Mouse (Mus musculus) heart, embryonic 14.5 days (tissue): ENCODE measurements at regions not wholly inside any gene's neighbourhood (a gene's known extent, or its start where the extent isn't known, plus 50 kb on each side); places are given as distances from the start of the nearest gene placed in this dataset.
"Not testable (repeated sequence)": the region's sequence is repeated elsewhere in the genome, so short reads cannot be mapped to it uniquely, and the experiment has no call there.

Experiments used
- ATAC-seq: fragments of 200-750 bp; cut with Nextera tagmentation; 2 replicates; pipeline ENCODE4 v1.8.0; 2017; ENCODE audit warnings: low read depth, moderate TSS enrichment; ENCODE audit not compliant: insufficient number of reproducible peaks, insufficient read depth, low FRiP score
- H3K27ac ChIP-seq, 2 experiments: fragments of 200-500 bp in 1 of 2; fragments of 300-500 bp in 1 of 2; sonication (generic) in 1 of 2; replicated peaks in 1 of 2; 2 replicates each; pipeline ENCODE4 v1.5.1; 2012 to 2014; ENCODE audit warnings: low read depth in 2 of 2, low read length in 2 of 2, control low read depth in 1 of 2, mild to moderate bottlenecking in 1 of 2, mixed read lengths in 1 of 2; ENCODE audit not compliant: control insufficient read depth in 1 of 2, insufficient read depth in 1 of 2
- H3K27me3 ChIP-seq: fragments of 300-500 bp; sonication (generic); 2 replicates; pipeline ENCODE4 v1.6.1; 2014; ENCODE audit warnings: mild to moderate bottlenecking, low read length, control low read depth; ENCODE audit not compliant: control insufficient read depth, insufficient read depth
- H3K36me3 ChIP-seq: fragments of 300-500 bp; sonication (generic); 2 replicates; pipeline ENCODE4 v1.6.1; 2014; ENCODE audit warnings: mild to moderate bottlenecking, control low read depth, low read length, mixed read lengths; ENCODE audit not compliant: control insufficient read depth, insufficient read depth
- H3K4me1 ChIP-seq, 2 experiments: fragments of 200-500 bp in 1 of 2; fragments of 300-500 bp in 1 of 2; sonication (generic) in 1 of 2; 2 replicates each; pipeline ENCODE4 v1.6.1; 2012 to 2014; ENCODE audit warnings: low read length in 2 of 2, control low read depth in 1 of 2, mixed read lengths in 1 of 2; ENCODE audit not compliant: control insufficient read depth in 2 of 2, insufficient read depth in 2 of 2
- H3K4me2 ChIP-seq: fragments of 300-500 bp; sonication (generic); 2 replicates; pipeline ENCODE4 v1.6.1; 2014; ENCODE audit warnings: mild to moderate bottlenecking, low read length
- H3K4me3 ChIP-seq, 2 experiments: fragments of 200-500 bp in 1 of 2; fragments of 300-500 bp in 1 of 2; sonication (generic) in 1 of 2; 2 replicates each; pipeline ENCODE4 v1.5.1; 2012 to 2014; ENCODE audit warnings: low read length in 2 of 2, mild to moderate bottlenecking in 2 of 2, control low read depth in 1 of 2, low read depth in 1 of 2, moderate library complexity in 1 of 2; ENCODE audit not compliant: control insufficient read depth in 1 of 2, insufficient read depth in 1 of 2
- H3K9ac ChIP-seq: fragments of 300-500 bp; sonication (generic); 2 replicates; pipeline ENCODE4 v1.6.1; 2014; ENCODE audit warnings: mild to moderate bottlenecking, low read length
- H3K9me3 ChIP-seq: fragments of 300-500 bp; sonication (generic); 2 replicates; pipeline ENCODE4 v1.6.1; 2016; ENCODE audit warnings: low read length, control low read depth; ENCODE audit not compliant: control insufficient read depth
- WGBS: fragments of 180-500 bp; shearing (Covaris S2); extraction: QIAGEN DNeasy Blood & Tissue Kit; methylation state at CpG from one replicate; pipeline ENCODE4 v1.1.7; 2014; 5-methylcytosine and 5-hydroxymethylcytosine counted together

GRCm38 (mm10) chr9:30597691-30598090 is 170.8 kb downstream of the Snx19 start:
- Histone ChIP-seq H3K27me3 (no peaks in the 10 kb centered on the region), H3K4me2 (no peak overlapping the region), H3K36me3 (no peaks in the 10 kb centered on the region), H3K4me1 (no peaks in the 10 kb centered on the region), H3K9me3 (0 out of 2 replicates have a peak, but pooled peaks cover 3% of the 10 kb centered on the region), H3K4me3 (no peak overlapping the region), H3K27ac (no peak overlapping the region), H3K9ac (no peak overlapping the region)
- 58% methylated on average over 4 of the region's 4 CpGs for WGBS
- no peak for ATAC-seq

GRCm38 (mm10) chr9:30597092-30597491 is 170.2 kb downstream of the Snx19 start:
- not testable (repeated sequence) for H3K27ac ChIP-seq, H3K4me1 ChIP-seq, H3K4me2 ChIP-seq, H3K9me3 ChIP-seq, ATAC-seq, H3K27me3 ChIP-seq, H3K9ac ChIP-seq, H3K36me3 ChIP-seq, H3K4me3 ChIP-seq
- 82% methylated on average over 6 of the region's 6 CpGs for WGBS

- Histone ChIP-seq H3K27me3 (no peaks in the 10 kb centered on the region), H3K4me2 (no peak overlapping the region), H3K36me3 (no peaks in the 10 kb centered on the region), H3K9me3 (0 out of 2 replicates have a peak, but pooled peaks cover 3% of the 10 kb centered on the region), H3K4me1 (no peaks in the 10 kb centered on the region), H3K4me3 (no peak overlapping the region), H3K27ac (no peak overlapping the region), H3K9ac (no peak overlapping the region)
- ATAC-seq, result no peak
- WGBS, result 80% methylated on average over 2 of the region's 2 CpGs
Measured at GRCm38 (mm10) chr9:30592601-30593000, 165.7 kb downstream of the Snx19 start.

- Histone ChIP-seq H3K27me3 (no peaks in the 10 kb centered on the region), H3K27ac (no peak overlapping the region), H3K36me3 (no peaks in the 10 kb centered on the region), H3K4me1 (no peaks in the 10 kb centered on the region), H3K4me2 (no peak overlapping the region), H3K9me3 (no peaks in the 10 kb centered on the region), H3K9ac (no peak overlapping the region), H3K4me3 (no peak overlapping the region)
- 88% methylated on average over 5 of the region's 5 CpGs for WGBS
- no peak for ATAC-seq
Measured at GRCm38 (mm10) chr9:30591246-30591645, 164.3 kb downstream of the Snx19 start.

GRCm38 (mm10) chr9:30590661-30591179 is 163.8 kb downstream of the Snx19 start:
- no peaks in the 10 kb centered on the region for H3K4me1 ChIP-seq
- 61% methylated on average over 6 of the region's 6 CpGs for WGBS
- H3K4me2 ChIP-seq, result no peak overlapping the region
- H3K27ac ChIP-seq, result no peak overlapping the region
- ATAC-seq, result no peak
- no peaks in the 10 kb centered on the region for H3K9me3 ChIP-seq
- no peak overlapping the region for H3K9ac ChIP-seq
- H3K36me3 ChIP-seq, result no peaks in the 10 kb centered on the region
- no peak overlapping the region for H3K4me3 ChIP-seq
- H3K27me3 ChIP-seq, result no peaks in the 10 kb centered on the region

GRCm38 (mm10) chr9:30581271-30581821 is 154.4 kb downstream of the Snx19 start:
- Histone ChIP-seq H3K4me1 (peaks cover 4 to 13% of the 10 kb centered on the region in 2 experiments), H3K27me3 (no peaks in the 10 kb centered on the region), H3K4me3 (no peak overlapping the region), H3K9me3 (no peaks in the 10 kb centered on the region), H3K4me2 (no peak overlapping the region), H3K36me3 (no peaks in the 10 kb centered on the region), H3K9ac (no peak overlapping the region), H3K27ac (no peak overlapping the region)
- 59% methylated on average over 9 of the region's 9 CpGs for WGBS
- no peak for ATAC-seq

GRCm38 (mm10) chr9:30580500-30580899 is 153.6 kb downstream of the Snx19 start:
- Histone ChIP-seq H3K27me3 (no peaks in the 10 kb centered on the region), H3K4me3 (no peak overlapping the region), H3K36me3 (no peaks in the 10 kb centered on the region), H3K4me1 (peaks cover 7 to 14% of the 10 kb centered on the region in 2 experiments), H3K4me2 (no peak overlapping the region), H3K27ac (no peak overlapping the region), H3K9me3 (no peaks in the 10 kb centered on the region), H3K9ac (no peak overlapping the region)
- ATAC-seq, result no peak
- 82% methylated on average over 6 of the region's 6 CpGs for WGBS

- 72% methylated on average over 3 of the region's 3 CpGs for WGBS
- Histone ChIP-seq H3K4me2 (no peak overlapping the region), H3K36me3 (no peaks in the 10 kb centered on the region), H3K4me3 (no peak overlapping the region), H3K4me1 (peaks cover 11 to 23% of the 10 kb centered on the region in 2 experiments), H3K27me3 (no peaks in the 10 kb centered on the region), H3K27ac (no peak overlapping the region), H3K9me3 (no peaks in the 10 kb centered on the region), H3K9ac (no peak overlapping the region)
- no peak for ATAC-seq
Measured at GRCm38 (mm10) chr9:30578213-30578612, 151.3 kb downstream of the Snx19 start.
